Mouse (Mus musculus): ENCODE data around the gene Lrrc8c.

DNA sequence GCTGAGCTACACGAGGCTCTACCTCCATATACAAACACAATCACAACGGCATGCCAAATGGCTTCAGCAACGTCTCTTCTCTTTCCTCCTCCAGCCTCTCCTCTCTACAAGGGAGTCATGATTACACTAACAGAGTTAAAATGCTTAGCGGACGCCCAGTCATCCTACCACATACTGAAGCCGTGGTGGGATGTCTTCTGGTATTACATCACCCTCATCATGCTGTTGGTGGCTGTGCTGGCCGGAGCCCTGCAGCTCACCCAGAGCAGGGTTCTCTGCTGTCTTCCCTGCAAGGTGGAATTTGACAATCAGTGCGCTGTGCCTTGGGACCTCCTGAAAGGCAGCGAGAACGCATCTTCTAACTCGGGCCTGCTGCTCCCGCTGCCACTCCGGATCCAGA lies 39.5 kb upstream of the Lrrc8c start:
- TF ChIP-seq CTCF (IDR thresholded peaks at IDR 0.05; ENCODE audit: control insufficient read depth, insufficient read depth, insufficient replicate concordance, low read depth, low read length) (no peak), POLR2A (IDR thresholded peaks at IDR 0.05; ENCODE audit: control insufficient read depth, low read depth, low read length) (no peak)
